Mouse (Mus musculus): ENCODE measurements around the gene Flnc. TPM values are rescaled to one million over a fixed set of nuclear protein-coding genes. Genes with fewer than 3 reads are reported as not detected.
A peak's percentile ranks its signal among the peaks of the same experiment; 100 is the strongest.
"Not testable (repeated sequence)": the region's sequence is repeated elsewhere in the genome, so short reads cannot be mapped to it uniquely, and the experiment has no call there.

The Flnc gene
- polyA plus RNA-seq (2015; fragmentation: Nextera tagmentation; extraction: Ambion mirVana): 0.07 and 0.24 TPM in 2 replicates

GRCm38 (mm10) chr6:29433038-29433803 lies at the start of gene Flnc:
Flnc (plus strand) TSS chr6:29433256.
- H3K9me3 ChIP-seq (ENCODE audit: low read length): no peaks in the 10 kb centered on the region
- 2% methylated on average over 65 of the region's 77 CpGs for WGBS (ENCODE audit: insufficient replicate concordance)
- H3K4me3 ChIP-seq (ENCODE audit: low read depth, low read length): peak within 1 kb of the TSS; percentile 44
- peak within 1 kb of the TSS; percentile 73 for H3K4me2 ChIP-seq (ENCODE audit: low read depth, low read length)
- no peak for TF ChIP-seq CTCF (IDR thresholded peaks at IDR 0.05; ENCODE audit: low read depth)
- TF ChIP-seq EP300 (IDR thresholded peaks at IDR 0.05; ENCODE audit: low read depth): no peak
- peaks cover 60% of the 10 kb centered on the region for H3K27me3 ChIP-seq (ENCODE audit: insufficient read depth, low read length)
- H3K36me3 ChIP-seq (replicated peaks; ENCODE audit: insufficient read depth, low read length): no peaks in the 10 kb centered on the region
- DNase-seq (peak; percentile 29), ATAC-seq (no peak)
- H3K27ac ChIP-seq (ENCODE audit: low read depth): no peak within 1 kb of the TSS
- H3K4me1 ChIP-seq (ENCODE audit: insufficient read depth): peaks cover 12% of the 10 kb centered on the region; the same call in 1 of the 2 replicates
- peak within 1 kb of the TSS; percentile 36 for H3K9ac ChIP-seq (replicated peaks)

- peaks cover 9% of the 10 kb centered on the region for H3K4me1 ChIP-seq (ENCODE audit: insufficient read depth)
- H3K9me3 ChIP-seq (ENCODE audit: low read length): no peaks in the 10 kb centered on the region
- no peak for TF ChIP-seq EP300 (IDR thresholded peaks at IDR 0.05; ENCODE audit: low read depth)
- no peak for TF ChIP-seq CTCF (IDR thresholded peaks at IDR 0.05; ENCODE audit: low read depth)
- H3K9ac ChIP-seq (replicated peaks): no peak within 1 kb of the TSS
- WGBS (ENCODE audit: insufficient replicate concordance): 8% methylated on average over 12 of the region's 12 CpGs
- H3K4me2 ChIP-seq (ENCODE audit: low read depth, low read length): peak within 1 kb of the TSS; percentile 57
- H3K27ac ChIP-seq (ENCODE audit: low read depth): no peak within 1 kb of the TSS
- H3K36me3 ChIP-seq (replicated peaks; ENCODE audit: insufficient read depth, low read length): no peaks in the 10 kb centered on the region
- DNase-seq (peak; percentile 67), ATAC-seq (peak; percentile 85)
- 0 out of 2 replicates have a peak, but pooled peaks cover 13% of the 10 kb centered on the region for H3K27me3 ChIP-seq (ENCODE audit: insufficient read depth, low read length)
- peak within 1 kb of the TSS; percentile 15; the same call in 1 of the 2 replicates for H3K4me3 ChIP-seq (ENCODE audit: low read depth, low read length)
Measured at GRCm38 (mm10) chr6:29388052-29388518, 45.0 kb upstream of the Flnc start, which contains the start of gene Opn1sw. Opn1sw (minus strand) TSS chr6:29388468.

GRCm38 (mm10) chr6:29388606-29389080 lies 44.4 kb upstream of the Flnc start:
- TF ChIP-seq EP300 (IDR thresholded peaks at IDR 0.05; ENCODE audit: low read depth) (no peak), CTCF (IDR thresholded peaks at IDR 0.05; ENCODE audit: low read depth) (no peak)
- Histone ChIP-seq H3K36me3 (replicated peaks; ENCODE audit: insufficient read depth, low read length) (no peaks in the 10 kb centered on the region), H3K27me3 (ENCODE audit: insufficient read depth, low read length) (peaks cover 14% of the 10 kb centered on the region; the same call in 1 of the 2 replicates), H3K4me2 (ENCODE audit: low read depth, low read length) (peak overlapping the region; percentile 57), H3K4me3 (ENCODE audit: low read depth, low read length) (peak overlapping the region; percentile 15; the same call in 1 of the 2 replicates), H3K4me1 (ENCODE audit: insufficient read depth) (peaks cover 9% of the 10 kb centered on the region), H3K9me3 (ENCODE audit: low read length) (no peaks in the 10 kb centered on the region), H3K27ac (ENCODE audit: low read depth) (no peak overlapping the region), H3K9ac (replicated peaks) (no peak overlapping the region)
- WGBS (ENCODE audit: insufficient replicate concordance): 6% methylated on average over 11 of the region's 11 CpGs
- DNase-seq (peak; percentile 63), ATAC-seq (peak; percentile 78)

- TF ChIP-seq EP300 (IDR thresholded peaks at IDR 0.05; ENCODE audit: low read depth): no peak
- no peak for TF ChIP-seq CTCF (IDR thresholded peaks at IDR 0.05; ENCODE audit: low read depth)
- 42% methylated on average over 9 of the region's 9 CpGs for WGBS (ENCODE audit: insufficient replicate concordance)
- Histone ChIP-seq H3K9ac (replicated peaks) (no peak overlapping the region), H3K4me1 (ENCODE audit: insufficient read depth) (peaks cover 9% of the 10 kb centered on the region), H3K36me3 (replicated peaks; ENCODE audit: insufficient read depth, low read length) (no peaks in the 10 kb centered on the region), H3K9me3 (ENCODE audit: low read length) (no peaks in the 10 kb centered on the region), H3K27me3 (ENCODE audit: insufficient read depth, low read length) (peaks cover 21% of the 10 kb centered on the region), H3K4me2 (ENCODE audit: low read depth, low read length) (no peak overlapping the region), H3K27ac (ENCODE audit: low read depth) (no peak overlapping the region), H3K4me3 (ENCODE audit: low read depth, low read length) (no peak overlapping the region)
- no peak for DNase-seq
- ATAC-seq: no peak
Measured at GRCm38 (mm10) chr6:29389425-29389824, 43.6 kb upstream of the Flnc start.

GRCm38 (mm10) chr6:29390500-29390899 lies 42.6 kb upstream of the Flnc start:
- H3K4me1 ChIP-seq (ENCODE audit: insufficient read depth); DNase-seq; ATAC-seq; H3K4me3 ChIP-seq (ENCODE audit: low read depth, low read length); H3K27ac ChIP-seq (ENCODE audit: low read depth); H3K4me2 ChIP-seq (ENCODE audit: low read depth, low read length); H3K9ac ChIP-seq (replicated peaks); H3K9me3 ChIP-seq (ENCODE audit: low read length); H3K36me3 ChIP-seq (replicated peaks; ENCODE audit: insufficient read depth, low read length): not testable (repeated sequence)
- WGBS (ENCODE audit: insufficient replicate concordance): 73% methylated on average over 1 of the region's 1 CpGs
- peaks cover 32% of the 10 kb centered on the region for H3K27me3 ChIP-seq (ENCODE audit: insufficient read depth, low read length)

GRCm38 (mm10) chr6:29391241-29391640 lies 41.8 kb upstream of the Flnc start:
- not testable (repeated sequence) for H3K9me3 ChIP-seq (ENCODE audit: low read length); H3K9ac ChIP-seq (replicated peaks); H3K27ac ChIP-seq (ENCODE audit: low read depth); H3K36me3 ChIP-seq (replicated peaks; ENCODE audit: insufficient read depth, low read length); H3K4me2 ChIP-seq (ENCODE audit: low read depth, low read length); ATAC-seq; DNase-seq; H3K4me3 ChIP-seq (ENCODE audit: low read depth, low read length)
- WGBS (ENCODE audit: insufficient replicate concordance): 55% methylated on average over 8 of the region's 8 CpGs
- H3K27me3 ChIP-seq (ENCODE audit: insufficient read depth, low read length): peaks cover 36% of the 10 kb centered on the region
- H3K4me1 ChIP-seq (ENCODE audit: insufficient read depth): peaks cover 12% of the 10 kb centered on the region

Data from liver, postnatal 0 days (tissue).